ENCODE assay signal across 23 mouse cellular contexts in the genomic region with DNA sequence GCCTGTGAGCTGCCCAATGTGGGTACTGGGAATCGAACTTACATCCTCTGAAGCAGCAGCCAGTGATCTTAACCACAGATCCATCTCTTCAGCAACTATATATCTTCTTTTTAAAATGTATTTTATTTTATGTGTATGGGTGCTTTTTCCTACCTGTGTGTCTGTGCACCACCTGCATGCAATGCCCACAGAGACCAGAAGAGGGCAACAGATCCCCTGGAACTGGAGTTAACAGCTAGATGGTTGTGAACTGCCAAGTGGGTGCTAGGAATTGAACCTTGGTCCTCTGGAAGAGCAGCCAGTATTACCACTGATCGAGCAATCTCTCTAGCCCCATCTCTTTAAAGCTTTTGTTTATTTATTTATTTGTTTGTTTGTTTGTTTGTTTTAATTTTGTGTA. TPM values are rescaled to one million over a fixed set of nuclear protein-coding genes. Genes with fewer than 3 reads are reported as not detected.
DNase-seq lines count a peak whose midpoint lies in the region; ATAC-seq and TF ChIP-seq lines count a peak whose summit lies in the region.
"Had no signal": no experiment of that assay in that cellular context is flagged by ENCODE, and none has a peak within 500 bp of the region (broad histone marks: within the 10 kb centered on the region; RNA-seq: fewer than 3 reads in every experiment).

No protein-coding gene starts in this region.

- TF ChIP-seq POLR2A in testis, adult 2 months (IDR thresholded peaks at IDR 0.05; ENCODE audit: control insufficient read depth, low read depth, low read length): no peak

- no peaks in the 10 kb centered on the region for H3K4me1 ChIP-seq in intestine, postnatal 0 days (replicated peaks; ENCODE audit: control insufficient read depth, insufficient read depth, low read length)
- no peaks in the 10 kb centered on the region for H3K4me1 ChIP-seq in intestine, embryonic 16.5 days (ENCODE audit: control insufficient read depth, insufficient read depth, low read length)
- no peaks in the 10 kb centered on the region for H3K4me1 ChIP-seq in testis, adult 2 months (ENCODE audit: control insufficient read depth, insufficient read depth, low read length)
- H3K4me1 ChIP-seq in ES-E14 (ENCODE audit: control insufficient read depth in 2 of 2, insufficient read depth in 2 of 2, low read length in 2 of 2, poor library complexity in 1 of 2): no peaks in the 10 kb centered on the region
- no peaks in the 10 kb centered on the region for H3K4me1 ChIP-seq in stomach, postnatal 0 days (replicated peaks; ENCODE audit: control insufficient read depth, insufficient read depth)

- 95% methylated on average over 2 of the region's 2 CpGs for WGBS in intestine, postnatal 0 days
- 96% methylated on average over 2 of the region's 2 CpGs for WGBS in intestine, embryonic 16.5 days
- 90% methylated on average over 2 of the region's 2 CpGs for WGBS in stomach, postnatal 0 days

- DNase-seq in testis, postnatal 14 days (ENCODE audit: low spot score): no peak
- DNase-seq in ES-E14 (ENCODE audit: low read depth, low spot score): peak; percentile 43
- DNase-seq in stomach, postnatal 0 days (ENCODE audit: low spot score): no peak
- DNase-seq in kidney, postnatal 25 days: no peak
- no peak for DNase-seq in MN1 (ENCODE audit: low spot score)
- DNase-seq: cerebellum, adult 11 months; gastrocnemius, postnatal 10 days; heart, postnatal 36 days; kidney, postnatal 14 days; left cerebral cortex, postnatal 4 days; lung, postnatal 4 days; retina, postnatal 1 day; thymus, postnatal 36 days had no signal

- no peak overlapping the region for H3K9ac ChIP-seq in intestine, postnatal 0 days (ENCODE audit: low read depth, low read length)
- H3K9ac ChIP-seq in intestine, embryonic 16.5 days (ENCODE audit: low read depth, low read length): no peak overlapping the region
- H3K9ac ChIP-seq in ES-E14 (ENCODE audit: insufficient read depth, low read depth, low read length, poor library complexity, severe bottlenecking): no peak overlapping the region
- H3K9ac ChIP-seq in stomach, postnatal 0 days (ENCODE audit: low read length): no peak overlapping the region
- H3K9ac ChIP-seq: midbrain, embryonic 12.5 days had no signal

- H3K4me3 ChIP-seq in intestine, postnatal 0 days (ENCODE audit: low read depth, low read length): no peak overlapping the region
- H3K4me3 ChIP-seq in intestine, embryonic 16.5 days (ENCODE audit: low read length): no peak overlapping the region
- H3K4me3 ChIP-seq in testis, adult 2 months (ENCODE audit: control insufficient read depth, low read depth, low read length): no peak overlapping the region
- no peak overlapping the region for H3K4me3 ChIP-seq in ES-E14 (ENCODE audit: insufficient read depth in 1 of 2, low read depth in 1 of 2, low read length in 2 of 2, poor library complexity in 1 of 2, severe bottlenecking in 1 of 2)
- H3K4me3 ChIP-seq in stomach, postnatal 0 days (ENCODE audit: low read depth, low read length): no peak overlapping the region
- H3K4me3 ChIP-seq: midbrain, embryonic 12.5 days; myocyte had no signal

- TF ChIP-seq EP300 in stomach, postnatal 0 days (optimal IDR thresholded peaks at IDR 0.05): no peak

- no peak overlapping the region for H3K4me2 ChIP-seq in intestine, postnatal 0 days (replicated peaks; ENCODE audit: low read depth)
- no peak overlapping the region for H3K4me2 ChIP-seq in intestine, embryonic 16.5 days (ENCODE audit: low read depth, low read length)
- no peak overlapping the region for H3K4me2 ChIP-seq in stomach, postnatal 0 days (replicated peaks; ENCODE audit: low read depth)
- H3K4me2 ChIP-seq: heart, embryonic 11.5 days; midbrain, embryonic 12.5 days had no signal

- H3K36me3 ChIP-seq in intestine, postnatal 0 days (ENCODE audit: control insufficient read depth, insufficient read depth): peaks cover 19% of the 10 kb centered on the region
- H3K36me3 ChIP-seq in intestine, embryonic 16.5 days (ENCODE audit: control insufficient read depth, insufficient read depth, low read length): peaks cover 6% of the 10 kb centered on the region
- H3K36me3 ChIP-seq in testis, adult 2 months (ENCODE audit: control insufficient read depth, insufficient read depth, low read length): peaks cover 4% of the 10 kb centered on the region
- H3K36me3 ChIP-seq in ES-E14 (ENCODE audit: control insufficient read depth, insufficient read depth, low read length, poor library complexity, severe bottlenecking): peaks cover 26% of the 10 kb centered on the region
- H3K36me3 ChIP-seq in stomach, postnatal 0 days (ENCODE audit: control insufficient read depth, insufficient read depth, low read length): peaks cover 12% of the 10 kb centered on the region

- no peak overlapping the region; the same call in 1 of the 2 replicates for H3K27ac ChIP-seq in intestine, postnatal 0 days (ENCODE audit: low read depth, low read length)
- no peak overlapping the region for H3K27ac ChIP-seq in intestine, embryonic 16.5 days (ENCODE audit: low read length)
- H3K27ac ChIP-seq in testis, adult 2 months (ENCODE audit: control insufficient read depth, insufficient read depth, low read depth, low read length): no peak overlapping the region
- H3K27ac ChIP-seq in ES-E14 (ENCODE audit: insufficient read depth, low read depth, low read length, poor library complexity, severe bottlenecking): no peak overlapping the region
- H3K27ac ChIP-seq in stomach, postnatal 0 days (replicated peaks): no peak overlapping the region
- H3K27ac ChIP-seq: midbrain, embryonic 12.5 days had no signal

- no peaks in the 10 kb centered on the region for H3K27me3 ChIP-seq in intestine, postnatal 0 days (replicated peaks; ENCODE audit: control insufficient read depth, insufficient read depth, low read length)
- H3K27me3 ChIP-seq in intestine, embryonic 16.5 days (replicated peaks; ENCODE audit: control insufficient read depth, insufficient read depth, low read length): no peaks in the 10 kb centered on the region
- no peaks in the 10 kb centered on the region for H3K27me3 ChIP-seq in testis, adult 2 months (ENCODE audit: control insufficient read depth, insufficient read depth, low read length)
- H3K27me3 ChIP-seq in stomach, postnatal 0 days (ENCODE audit: control insufficient read depth, insufficient read depth, low read length): no peaks in the 10 kb centered on the region

- TF ChIP-seq CTCF in intestine, postnatal 0 days (IDR thresholded peaks at IDR 0.05; ENCODE audit: low read depth): peak; percentile 40
- peak; percentile 3; the same call in 1 of the 2 replicates for TF ChIP-seq CTCF in testis, adult 2 months (IDR thresholded peaks at IDR 0.05; ENCODE audit: control insufficient read depth, insufficient read depth, insufficient replicate concordance, low read depth, low read length)
- peak; percentile 40 for TF ChIP-seq CTCF in stomach, postnatal 0 days (IDR thresholded peaks at IDR 0.05; ENCODE audit: low read depth)

- ATAC-seq in intestine, postnatal 0 days: no peak
- ATAC-seq in intestine, embryonic 16.5 days: no peak
- no peak for ATAC-seq in stomach, postnatal 0 days (ENCODE audit: low FRiP score, low TSS enrichment)
- ATAC-seq: forebrain, embryonic 16.5 days had no signal

- in situ Hi-C loops in ES-E14 (cut with MboI; ENCODE audit: low sequenced_read_pairs in 2 of 2, unreplicated experiment in 2 of 2): no loop called here

- H3K9me3 ChIP-seq in intestine, postnatal 0 days (ENCODE audit: control insufficient read depth): no peaks in the 10 kb centered on the region
- H3K9me3 ChIP-seq in intestine, embryonic 16.5 days (ENCODE audit: control insufficient read depth, low read length): no peaks in the 10 kb centered on the region
- H3K9me3 ChIP-seq in ES-E14 (ENCODE audit: control insufficient read depth, insufficient read depth, low read depth, low read length): no peaks in the 10 kb centered on the region
- no peaks in the 10 kb centered on the region for H3K9me3 ChIP-seq in stomach, postnatal 0 days (ENCODE audit: control insufficient read depth, low read length)

TF ChIP-seq in ES-E14, 5 proteins besides CTCF, POLR2A, EP300 and RAD21:
- TF ChIP-seq MAFK (IDR thresholded peaks at IDR 0.05; ENCODE audit: insufficient read depth, low read depth, low read length): no peak
- peak; percentile 10; the same call in 1 of the 2 replicates for TF ChIP-seq ZC3H11A (IDR thresholded peaks at IDR 0.05; ENCODE audit: borderline replicate concordance, low read depth, low read length)

RNA-seq across cellular contexts. Expression of gene Lyar, which starts 16.4 kb away (rescaled TPM):
- 42.1 and 42.2 TPM in 2 replicates for polyA plus RNA-seq in intestine, postnatal 0 days (2015; fragmentation: Nextera tagmentation; extraction: Ambion mirVana)
- polyA plus RNA-seq in intestine, embryonic 16.5 days (2015; fragmentation: Nextera tagmentation; extraction: Ambion mirVana): 66.3 and 81.5 TPM in 2 replicates
- 313 and 361 TPM in 2 replicates for polyA plus RNA-seq in testis, adult 2 months (2012; rRNA removed)
- total RNA-seq in ES-E14 (2012; rRNA removed): 93.2 and 124 TPM in 2 replicates
- polyA plus RNA-seq in stomach, postnatal 0 days (2015; fragmentation: Nextera tagmentation; extraction: Ambion mirVana): 45.7 and 50.1 TPM in 2 replicates

RNA-seq across cellular contexts. Expression of gene Zbtb49, which starts 16.4 kb away (rescaled TPM):
- polyA plus RNA-seq in intestine, postnatal 0 days (2015; fragmentation: Nextera tagmentation; extraction: Ambion mirVana): 2.9 and 3.6 TPM in 2 replicates
- polyA plus RNA-seq in intestine, embryonic 16.5 days (2015; fragmentation: Nextera tagmentation; extraction: Ambion mirVana): 7.8 and 9.9 TPM in 2 replicates
- polyA plus RNA-seq in testis, adult 2 months (2012; rRNA removed): 23.5 and 24.5 TPM in 2 replicates
- total RNA-seq in ES-E14 (2012; rRNA removed): 18.3 and 23.8 TPM in 2 replicates
- 4.2 and 4.4 TPM in 2 replicates for polyA plus RNA-seq in stomach, postnatal 0 days (2015; fragmentation: Nextera tagmentation; extraction: Ambion mirVana)

RNA-seq across cellular contexts. Expression of gene Tmem128, which starts 23.4 kb away (rescaled TPM):
- 77.2 and 83.1 TPM in 2 replicates for polyA plus RNA-seq in intestine, postnatal 0 days (2015; fragmentation: Nextera tagmentation; extraction: Ambion mirVana)
- polyA plus RNA-seq in intestine, embryonic 16.5 days (2015; fragmentation: Nextera tagmentation; extraction: Ambion mirVana): 58.3 and 62.9 TPM in 2 replicates
- 52.2 and 62.5 TPM in 2 replicates for polyA plus RNA-seq in testis, adult 2 months (2012; rRNA removed)
- 47.7 and 62.5 TPM in 2 replicates for total RNA-seq in ES-E14 (2012; rRNA removed)
- polyA plus RNA-seq in stomach, postnatal 0 days (2015; fragmentation: Nextera tagmentation; extraction: Ambion mirVana): 73.7 and 77.6 TPM in 2 replicates

RNA-seq across cellular contexts. Expression of gene Otop1, which starts 39.1 kb away (rescaled TPM):
- polyA plus RNA-seq in intestine, postnatal 0 days (2015; fragmentation: Nextera tagmentation; extraction: Ambion mirVana): not detected in 2 replicates
- polyA plus RNA-seq in intestine, embryonic 16.5 days (2015; fragmentation: Nextera tagmentation; extraction: Ambion mirVana): 0.04 TPM in 1 of 2 replicates, not detected in the other
- polyA plus RNA-seq in testis, adult 2 months (2012; rRNA removed): 0.40 and 0.67 TPM in 2 replicates
- 1.2 and 1.5 TPM in 2 replicates for total RNA-seq in ES-E14 (2012; rRNA removed)
- polyA plus RNA-seq in stomach, postnatal 0 days (2015; fragmentation: Nextera tagmentation; extraction: Ambion mirVana): 0.05 TPM in 1 of 2 replicates, not detected in the other
- total RNA-seq: left cerebral cortex, postnatal 4 days; neutrophil, adult 5-6 weeks had no signal
- polyA plus RNA-seq: forebrain, embryonic 16.5 days; heart, embryonic 11.5 days; liver, embryonic 16.5 days; midbrain, embryonic 12.5 days; stomach, embryonic 14.5 days had no signal
